Mouse (Mus musculus): ENCODE results near the gene Usf1.

GRCm38 (mm10) chr1:171412001-171412441 lies 908 bp downstream of the Usf1 start:
- no peak for TF ChIP-seq CTCF (IDR thresholded peaks at IDR 0.05; ENCODE audit: low read depth, low read length)
- no peak for TF ChIP-seq POLR2A (IDR thresholded peaks at IDR 0.05; ENCODE audit: borderline replicate concordance, low read depth, low read length)
